Mouse (Mus musculus) layer of hippocampus, postnatal 25 days (tissue): ENCODE measurements at regions not wholly inside any gene's neighbourhood (a gene's known extent, or its start where the extent isn't known, plus 50 kb on each side); places are given as distances from the start of the nearest gene placed in this dataset.

Experiments used
- microRNA-seq, 2 experiments: library from miRNA; unstranded; fragments of <30 nt; microRNA quantifications; one replicate each; pipeline ENCODE4 v1.2.0; 2021

Small RNA genes lying in the stretch of these regions (microRNA-seq; reads per million reads assigned to microRNA genes)
- gene Mir124a-2 = 0.18 to 0.40 reads per million in 2 experiments
